Mouse (Mus musculus) lung, postnatal 0 days (tissue): ENCODE data around the gene Gpr152.

ENCODE experiments used
- CTCF ChIP-seq: IDR thresholded peaks from 2 replicates; pipeline ENCODE4 v1.5.1; 2016; ENCODE audit warnings: antibody characterized with exemption, mild to moderate bottlenecking
- EP300 ChIP-seq: IDR thresholded peaks from 2 replicates; pipeline ENCODE4 v1.6.1; 2016; ENCODE audit warnings: antibody characterized with exemption, mild to moderate bottlenecking, control low read depth

- no peak for TF ChIP-seq CTCF
- no peak for TF ChIP-seq EP300
These were observed 55.4 kb downstream of the Gpr152 start for GRCm38 (mm10) chr19:4194776-4195650.
